Mouse (Mus musculus) 3T3-L1 (cell line): ENCODE data around the gene Lmx1a.

Experiments
- DNase-seq: peaks from one replicate; pipeline ENCODE4 v3.0.0-alpha.2; 2015; ENCODE audit warnings: low read depth, low spot score

Gene Lmx1a

GRCm38 (mm10) chr1:167693499-167694240 lies 4.6 kb downstream of the Lmx1a start:
- DNase-seq: no peak

- DNase-seq: no peak
These were observed 5.7 kb downstream of the Lmx1a start for GRCm38 (mm10) chr1:167694731-167695130.

GRCm38 (mm10) chr1:167695910-167696459 lies 6.9 kb downstream of the Lmx1a start:
- no peak for DNase-seq

- no peak for DNase-seq
These were observed 10.7 kb downstream of the Lmx1a start for GRCm38 (mm10) chr1:167699706-167700105.

- DNase-seq: no peak
These were observed 11.2 kb downstream of the Lmx1a start for GRCm38 (mm10) chr1:167700221-167700620.

- no peak for DNase-seq
These were observed 16.5 kb downstream of the Lmx1a start for GRCm38 (mm10) chr1:167705527-167705926.

- no peak for DNase-seq
These were observed 19.7 kb downstream of the Lmx1a start for GRCm38 (mm10) chr1:167708761-167709160.

- no peak for DNase-seq
These were observed 26.8 kb downstream of the Lmx1a start for GRCm38 (mm10) chr1:167715730-167716341.

GRCm38 (mm10) chr1:167734471-167734870 lies 45.4 kb downstream of the Lmx1a start:
- no peak for DNase-seq

GRCm38 (mm10) chr1:167736793-167737192 lies 47.8 kb downstream of the Lmx1a start:
- no peak for DNase-seq

GRCm38 (mm10) chr1:167739286-167739685 lies 50.2 kb downstream of the Lmx1a start:
- no peak for DNase-seq

GRCm38 (mm10) chr1:167746676-167747075 lies 57.6 kb downstream of the Lmx1a start:
- DNase-seq: no peak

- DNase-seq: no peak
These were observed 63.6 kb downstream of the Lmx1a start for GRCm38 (mm10) chr1:167752661-167753060.

- no peak for DNase-seq
These were observed 65.0 kb downstream of the Lmx1a start for GRCm38 (mm10) chr1:167754085-167754484.

GRCm38 (mm10) chr1:167754636-167755522 lies 65.8 kb downstream of the Lmx1a start:
- DNase-seq: no peak

- DNase-seq: no peak
These were observed 69.2 kb downstream of the Lmx1a start for GRCm38 (mm10) chr1:167758208-167758607.

GRCm38 (mm10) chr1:167760307-167760706 lies 71.3 kb downstream of the Lmx1a start:
- DNase-seq: no peak

GRCm38 (mm10) chr1:167761785-167762223 lies 72.8 kb downstream of the Lmx1a start:
- no peak for DNase-seq

GRCm38 (mm10) chr1:167766619-167767018 lies 77.6 kb downstream of the Lmx1a start:
- DNase-seq: no peak

GRCm38 (mm10) chr1:167770457-167770856 lies 81.4 kb downstream of the Lmx1a start:
- no peak for DNase-seq

GRCm38 (mm10) chr1:167779766-167780488 lies 90.9 kb downstream of the Lmx1a start:
- no peak for DNase-seq
